Mouse (Mus musculus) c-Kit-negative CD71-positive TER-119-positive erythroid progenitor cells, embryonic 14.5 days (primary cell): Measurements from ENCODE around the gene Gm17455.

ENCODE experiments used
- DNase-seq: peaks from one replicate; pipeline ENCODE4 v3.0.0-alpha.2; 2013; ENCODE audit warnings: low read depth, low spot score

Gm17455 gene

DNA sequence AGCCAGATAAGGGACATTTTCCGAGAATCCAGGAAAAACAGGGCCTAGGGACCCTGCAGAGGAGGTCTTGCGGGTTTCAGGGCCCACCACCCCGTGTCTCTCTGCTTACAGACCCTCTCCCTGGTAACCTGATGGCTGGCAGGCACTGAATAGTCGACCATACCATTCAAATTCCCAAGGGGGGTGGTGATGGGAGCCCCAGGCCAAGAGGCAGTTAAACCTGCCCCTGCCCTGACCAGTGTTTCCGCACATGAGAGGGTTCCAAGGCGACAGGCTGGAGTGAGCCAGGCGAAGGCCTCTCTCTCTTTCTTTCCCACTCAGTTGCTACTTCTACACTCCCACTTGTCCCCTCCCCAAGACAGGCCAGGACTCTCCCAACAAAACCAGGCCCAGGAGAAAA lies at the start of gene Gm17455:
TSS of gene Gm17455 (plus strand) at position 278 of the 400 bp plus-strand sequence.
- no peak for DNase-seq

DNA sequence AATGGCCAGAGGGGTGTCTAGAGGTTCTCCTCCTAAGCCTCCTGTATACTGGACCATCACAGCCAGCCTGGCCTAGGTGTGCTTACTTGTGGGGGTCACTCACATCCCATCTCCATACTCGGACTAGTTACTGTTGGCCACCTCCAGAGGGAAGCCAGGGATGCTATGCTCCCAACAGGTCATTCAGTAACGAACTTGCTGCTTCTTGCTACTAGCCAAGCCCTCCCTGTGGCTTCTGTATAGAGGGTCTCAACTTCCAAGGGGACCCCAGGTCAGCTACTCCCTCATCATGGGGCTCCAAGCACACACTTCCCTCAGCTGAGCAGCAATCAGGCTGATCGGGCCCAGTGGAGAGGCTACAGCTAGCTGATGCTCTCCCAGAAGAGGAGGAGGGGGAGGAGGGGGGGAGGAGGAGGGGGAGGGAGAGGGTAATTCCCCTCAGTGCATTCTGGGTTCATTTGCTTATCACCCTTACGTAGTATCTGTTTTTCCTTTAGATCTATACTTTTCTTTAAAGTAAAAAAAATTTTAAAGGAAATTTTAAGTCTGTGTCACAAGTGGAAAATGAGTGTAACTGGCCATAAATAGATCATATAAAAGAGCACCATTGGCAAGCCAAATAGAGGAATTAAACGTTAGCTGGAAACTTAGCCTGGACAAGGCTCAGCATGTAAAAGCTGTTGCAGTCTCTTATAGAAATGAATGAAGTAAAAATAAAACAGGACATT lies 49.3 kb upstream of the Gm17455 start:
- no peak for DNase-seq

DNA sequence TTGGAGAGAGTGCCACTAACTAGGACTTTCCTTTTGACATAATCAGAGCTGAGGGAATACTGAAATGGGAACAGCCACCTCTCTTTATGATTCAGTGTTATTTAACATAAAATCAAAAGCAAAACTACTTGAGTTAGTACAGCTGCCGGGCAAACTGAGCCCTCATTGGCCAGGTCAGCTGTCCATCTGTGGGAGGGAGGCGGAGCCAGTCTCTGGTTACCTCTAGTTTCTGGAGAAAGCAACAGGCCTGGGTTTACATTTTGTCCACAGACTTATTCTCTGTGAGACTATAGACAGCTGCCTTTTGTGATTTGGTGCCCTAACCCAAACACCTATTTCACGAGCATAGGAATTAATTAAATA lies 48.7 kb upstream of the Gm17455 start:
- DNase-seq = peak; percentile 77

GRCm38 (mm10) chr10:60351248-60351647 lies 48.3 kb upstream of the Gm17455 start:
- no peak for DNase-seq

DNA sequence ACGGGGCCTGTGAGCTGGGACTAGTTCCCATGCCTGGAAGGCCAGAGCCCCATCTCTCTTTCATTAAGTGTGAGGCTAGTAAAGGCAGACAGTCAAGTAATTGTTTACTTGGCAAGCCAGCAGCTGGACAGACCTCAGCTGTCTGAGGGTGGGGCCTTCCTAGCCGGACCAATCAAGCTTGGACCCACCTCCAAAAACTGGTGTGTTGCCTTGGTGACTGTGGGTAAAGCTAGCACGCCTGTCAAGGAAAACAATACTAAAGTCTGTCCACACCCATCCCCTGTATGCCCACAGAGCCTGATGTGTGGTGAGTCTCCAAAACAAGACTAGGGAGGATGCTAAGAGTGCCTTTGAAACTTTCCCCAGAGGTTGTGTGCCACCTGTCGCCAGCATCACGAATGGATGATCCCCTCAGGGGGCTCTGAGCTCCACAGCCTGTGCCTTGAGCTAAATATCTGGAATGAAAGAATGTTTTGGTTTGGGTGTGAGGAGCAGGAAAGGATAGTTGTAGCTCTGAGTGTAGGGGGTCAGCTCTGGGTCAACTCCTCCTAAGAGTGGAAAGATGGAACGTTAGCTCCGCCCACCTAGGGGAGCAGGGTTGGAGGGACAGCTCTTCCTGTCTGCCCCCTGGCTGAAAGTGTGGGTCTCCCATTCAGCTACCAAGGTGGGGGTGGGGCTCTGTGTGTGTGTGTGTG lies 47.6 kb upstream of the Gm17455 start:
- no peak for DNase-seq

DNA sequence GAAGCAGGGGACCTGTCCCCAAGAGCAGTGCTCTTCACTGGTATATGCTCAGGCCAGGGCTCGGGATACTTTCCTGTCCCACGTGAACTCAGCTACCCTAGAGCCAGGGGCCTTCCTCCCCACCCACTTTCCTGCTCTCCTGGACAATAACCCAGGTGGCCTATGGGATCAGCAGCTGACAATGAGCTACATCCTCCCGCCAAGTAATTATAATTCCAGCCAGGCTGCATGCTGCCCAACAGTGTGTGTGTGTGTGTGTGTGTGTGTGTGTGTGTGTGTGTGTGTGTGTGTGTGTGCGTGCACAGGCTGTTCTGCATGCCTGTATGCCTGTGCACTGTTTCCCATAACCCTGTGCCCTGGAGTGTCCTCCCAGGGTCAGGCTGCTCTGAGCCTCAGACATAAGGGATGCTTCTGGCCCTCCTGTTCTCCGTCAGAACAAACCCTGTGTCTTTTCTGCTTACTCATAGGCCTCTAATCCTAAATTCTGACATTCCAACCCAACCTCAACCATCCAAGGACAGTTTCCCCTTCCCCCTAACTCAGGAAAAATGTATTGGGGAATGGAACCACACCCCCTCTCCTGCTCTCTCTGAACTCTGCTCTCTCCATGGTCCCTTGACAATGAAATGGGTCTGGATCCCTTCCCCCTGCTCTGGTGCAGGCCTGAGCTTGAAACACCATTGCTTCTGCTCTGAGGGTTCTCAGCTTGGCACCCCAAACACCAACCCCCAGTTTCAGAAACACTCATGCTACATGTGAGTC lies 46.1 kb upstream of the Gm17455 start:
- DNase-seq = no peak

- no peak for DNase-seq
Measured at GRCm38 (mm10) chr10:60354003-60354325, 45.6 kb upstream of the Gm17455 start.

- no peak for DNase-seq
Measured at GRCm38 (mm10) chr10:60354881-60355677, 44.4 kb upstream of the Gm17455 start.

DNA sequence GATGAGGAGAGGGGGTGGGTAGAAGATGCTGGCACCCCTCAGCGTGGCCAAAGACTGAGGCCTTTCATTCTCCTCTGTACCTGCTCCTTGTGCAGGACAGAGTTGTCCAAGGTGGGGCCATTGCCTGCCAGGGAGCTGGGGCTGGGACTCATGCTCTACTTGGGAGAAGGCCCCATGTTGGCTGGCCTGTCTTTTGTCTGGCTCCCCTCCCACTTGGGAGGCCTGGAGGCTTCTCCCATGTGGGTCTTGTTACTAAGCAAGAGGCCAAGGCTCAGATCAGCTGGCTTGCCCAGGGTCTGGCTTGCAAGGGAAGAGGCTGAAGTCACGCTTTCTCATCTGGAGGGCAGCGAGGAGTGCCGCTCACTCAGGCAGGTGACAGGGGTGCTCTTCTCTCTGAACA lies 42.1 kb upstream of the Gm17455 start:
- no peak for DNase-seq

DNA sequence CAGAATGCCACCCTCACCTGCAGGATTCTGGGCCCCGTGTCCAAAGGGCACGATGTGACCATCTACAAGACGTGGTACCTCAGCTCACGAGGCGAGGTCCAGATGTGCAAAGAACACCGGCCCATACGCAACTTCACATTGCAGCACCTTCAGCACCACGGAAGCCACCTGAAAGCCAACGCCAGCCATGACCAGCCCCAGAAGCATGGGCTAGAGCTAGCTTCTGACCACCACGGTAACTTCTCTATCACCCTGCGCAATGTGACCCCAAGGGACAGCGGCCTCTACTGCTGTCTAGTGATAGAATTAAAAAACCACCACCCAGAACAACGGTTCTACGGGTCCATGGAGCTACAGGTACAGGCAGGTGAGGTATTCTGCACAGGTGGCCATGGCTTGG lies 41.6 kb upstream of the Gm17455 start:
- no peak for DNase-seq

- DNase-seq = no peak
Measured at GRCm38 (mm10) chr10:60358776-60359175, 40.8 kb upstream of the Gm17455 start.

DNA sequence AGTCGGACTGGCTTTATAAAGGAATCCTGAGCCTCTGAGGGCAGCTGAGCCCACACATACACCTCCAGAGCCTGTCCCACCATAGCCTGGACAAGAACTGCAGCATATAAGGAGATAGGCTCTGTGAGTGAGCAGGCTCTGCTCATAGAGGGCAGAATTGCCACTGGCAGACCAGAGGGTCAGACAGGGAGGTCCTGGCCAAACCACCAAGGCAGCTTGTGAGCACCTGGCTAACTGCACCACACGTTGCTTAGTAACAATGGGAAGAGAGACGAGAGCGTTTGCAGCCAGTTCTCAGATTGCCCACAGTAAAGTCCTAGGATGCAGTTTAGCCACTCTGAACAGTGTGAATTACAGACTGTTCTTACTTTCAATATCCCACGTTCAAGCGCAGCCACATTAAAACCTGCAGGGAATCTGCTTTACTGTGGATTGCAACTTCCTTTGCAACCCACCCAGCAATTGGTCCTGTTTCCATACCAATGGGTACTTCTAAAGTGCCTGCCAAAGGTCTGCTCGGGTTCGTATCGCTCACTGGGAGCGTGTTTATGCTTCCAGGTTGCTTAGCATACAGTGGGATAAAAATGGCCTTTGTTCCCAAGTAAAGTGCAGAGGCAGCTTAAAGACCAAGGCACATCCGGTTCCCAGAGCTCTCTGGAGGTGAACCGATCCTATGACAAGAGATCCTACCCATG lies 37.8 kb upstream of the Gm17455 start:
- no peak for DNase-seq

GRCm38 (mm10) chr10:60362310-60362628 lies 37.3 kb upstream of the Gm17455 start:
- DNase-seq = no peak

DNA sequence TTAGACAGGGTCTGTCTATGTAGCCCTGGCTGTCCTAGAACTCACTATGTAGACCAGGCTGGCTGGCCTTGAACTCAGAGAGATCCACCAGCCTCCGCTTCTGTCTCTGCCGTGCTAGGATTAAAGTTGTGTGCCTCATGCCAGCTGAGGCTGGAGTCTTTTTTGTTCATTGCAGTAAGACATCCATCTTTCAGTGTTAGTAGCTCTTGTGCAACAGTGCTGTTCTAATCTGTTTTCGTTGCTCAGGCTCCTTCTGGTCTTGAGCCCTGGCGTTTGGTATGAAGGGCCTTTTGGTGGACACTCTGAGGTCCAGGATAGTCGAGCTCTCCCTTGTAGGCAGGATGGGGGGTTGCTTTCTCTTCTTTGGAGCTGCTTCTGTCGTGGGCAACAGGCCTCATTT lies 36.1 kb upstream of the Gm17455 start:
- DNase-seq = no peak

- DNase-seq = no peak
Measured at GRCm38 (mm10) chr10:60367145-60367544, 32.4 kb upstream of the Gm17455 start.

GRCm38 (mm10) chr10:60367904-60368303 lies 31.6 kb upstream of the Gm17455 start:
- DNase-seq = no peak

GRCm38 (mm10) chr10:60369405-60369804 lies 30.1 kb upstream of the Gm17455 start:
- no peak for DNase-seq

DNA sequence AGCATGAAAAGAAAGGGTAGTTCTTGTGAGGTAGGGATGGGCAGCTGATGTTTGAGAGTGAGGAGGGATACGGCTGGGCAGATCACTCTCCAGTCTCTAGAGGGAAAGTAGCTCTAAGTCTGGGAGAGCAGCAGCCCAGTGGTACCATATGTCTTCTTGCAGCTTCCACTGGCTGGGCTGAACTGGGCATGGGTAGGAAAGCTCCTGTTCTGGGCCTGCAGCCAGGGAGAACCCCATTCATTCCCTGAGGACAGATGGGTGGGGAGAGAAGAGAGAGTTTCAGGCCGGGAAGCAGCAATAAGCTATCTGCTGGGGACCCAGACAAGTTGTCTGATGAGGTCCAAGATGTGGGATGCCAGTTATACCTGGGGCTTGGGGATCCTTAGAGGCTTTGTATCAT lies 29.4 kb upstream of the Gm17455 start:
- no peak for DNase-seq

- DNase-seq = no peak
Measured at GRCm38 (mm10) chr10:60370601-60371061, 28.9 kb upstream of the Gm17455 start.

DNA sequence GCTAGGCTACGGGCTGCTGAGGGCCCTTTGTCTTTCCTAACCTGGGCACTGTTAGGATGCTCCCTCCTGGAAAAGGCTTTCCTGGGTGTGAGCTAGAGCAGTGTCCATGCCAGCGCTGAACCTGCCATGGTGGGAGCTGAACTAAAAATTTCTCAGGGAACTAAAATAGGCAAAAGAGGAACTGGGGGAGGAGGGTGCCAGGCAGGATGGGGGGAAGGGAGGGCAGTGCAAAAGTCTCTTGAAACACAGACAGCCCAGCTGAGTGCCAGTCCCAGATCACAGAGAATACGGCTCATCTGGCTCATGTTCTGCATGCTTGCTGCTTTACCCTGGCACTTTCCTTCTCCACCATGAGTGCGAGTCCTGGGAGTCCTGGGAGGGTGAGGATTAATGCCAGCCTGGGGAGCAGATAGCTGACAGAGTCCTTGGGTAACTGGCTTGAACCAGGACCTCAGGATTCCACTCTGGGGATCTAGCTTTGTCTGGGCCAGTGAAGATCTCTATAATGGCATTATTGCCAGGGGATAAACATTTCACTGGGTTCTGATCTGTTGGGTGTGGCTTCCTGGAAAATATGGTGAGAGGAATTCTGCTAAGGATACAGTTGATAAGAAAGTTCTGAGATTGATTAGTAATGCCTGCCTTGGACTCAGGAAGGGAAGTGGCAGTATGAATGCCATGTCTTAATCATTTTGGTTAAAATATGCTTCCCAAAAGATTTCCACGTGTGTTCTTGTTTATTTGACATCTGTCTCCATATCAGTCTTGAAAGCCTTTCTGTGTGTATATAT lies 27.7 kb upstream of the Gm17455 start:
- DNase-seq = no peak

DNA sequence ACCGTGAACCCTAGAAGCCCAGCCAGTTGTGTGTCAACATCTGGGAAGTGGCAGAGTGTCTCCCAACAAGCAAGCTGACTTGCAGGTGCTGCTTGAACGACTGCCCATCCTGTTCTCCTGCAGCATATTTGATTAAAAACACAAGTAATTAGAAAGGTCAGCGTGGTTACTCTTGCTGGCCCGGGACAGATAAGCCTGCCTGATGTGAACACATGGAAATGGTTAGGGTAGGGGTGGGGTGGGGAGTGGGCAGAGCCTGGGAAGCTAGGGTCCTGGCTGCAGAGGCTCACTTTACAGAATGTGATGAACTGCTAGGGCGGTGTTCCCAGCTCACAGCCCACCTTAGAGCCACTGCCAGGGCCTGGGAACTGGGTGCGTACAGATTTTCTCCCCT lies 26.0 kb upstream of the Gm17455 start:
- no peak for DNase-seq
